Mouse (Mus musculus): ENCODE results near the gene Zdhhc22. TPM values are rescaled to one million over a fixed set of nuclear protein-coding genes. Genes with fewer than 3 reads are reported as not detected.

Gene Zdhhc22
- total and polyA plus RNA-seq, 3 experiments = not detected

GRCm38 (mm10) chr12:86948627-86949026 is 41.6 kb downstream of the Zdhhc22 start:
- Histone ChIP-seq H3K4me3 (replicated peaks in 1 of 3; ENCODE audit: low read depth in 2 of 3, low read length in 2 of 3, poor library complexity in 1 of 3) (peak overlapping the region; percentile 68 to 82 (median 72)), H3K36me3 (replicated peaks in 1 of 2; ENCODE audit: control insufficient read depth in 1 of 2, insufficient read depth in 1 of 2, low read length in 1 of 2) (peaks cover 11 to 16% of the 10 kb centered on the region in 2 experiments), H3K4me1 (ENCODE audit: control insufficient read depth in 1 of 2, insufficient read depth in 2 of 2) (peaks cover 0 to 36% of the 10 kb centered on the region in 2 experiments; a peak in 2 of 4 replicates), H3K27ac (ENCODE audit: insufficient read depth, low read depth) (peak overlapping the region; percentile 41; the same call in 1 of the 2 replicates), H3K79me2 (replicated peaks; ENCODE audit: control insufficient read depth, extremely low read depth, insufficient read depth, poor library complexity, severe bottlenecking) (peaks cover 34% of the 10 kb centered on the region), H3K27me3 (replicated peaks) (no peaks in the 10 kb centered on the region), H3K9ac (ENCODE audit: insufficient read depth, low read depth) (peak overlapping the region; percentile 84; the same call in 1 of the 2 replicates), H3K9me3 (replicated peaks; ENCODE audit: low read length) (no peaks in the 10 kb centered on the region), H3K4me2 (ENCODE audit: insufficient read depth, low read depth, poor library complexity, severe bottlenecking) (peak overlapping the region; percentile 100)
- TF ChIP-seq MAX (IDR thresholded peaks at IDR 0.05; ENCODE audit: low read length) (peak; percentile 76), ETS1 (conservative IDR thresholded peaks at IDR 0.05; ENCODE audit: low read depth, low read length) (no peak; the same call in 1 of the 2 replicates), BHLHE40 (IDR thresholded peaks at IDR 0.05; ENCODE audit: low read depth, low read length) (peak; percentile 85), SIN3A (IDR thresholded peaks at IDR 0.05; ENCODE audit: low read length) (peak; percentile 24; the same call in 1 of the 2 replicates), ZMIZ1 (IDR thresholded peaks at IDR 0.05; ENCODE audit: low read depth, low read length) (no peak), MXI1 (IDR thresholded peaks at IDR 0.05; ENCODE audit: low read depth, low read length) (peak; percentile 84; the same call in 1 of the 2 replicates)
- in situ Hi-C loops (cut with MboI; ENCODE audit: low pct_ligation_motif_present, low pct_unique_long_range_greater_than_20kb, low sequenced_read_pairs) (no loop called here), dilution Hi-C loops (cut with MboI; ENCODE audit: extremely low pct_ligation_motif_present, extremely low pct_unique_long_range_greater_than_20kb, low sequenced_read_pairs) (no loop called here)
- DNase-seq (ENCODE audit: extremely low read depth) = no peak

- Histone ChIP-seq H3K9me3 (replicated peaks; ENCODE audit: low read length) (no peaks in the 10 kb centered on the region), H3K9ac (ENCODE audit: insufficient read depth, low read depth) (peak overlapping the region; percentile 84), H3K4me1 (ENCODE audit: control insufficient read depth in 1 of 2, insufficient read depth in 2 of 2) (peaks cover 0 to 43% of the 10 kb centered on the region in 2 experiments; a peak in 2 of 4 replicates), H3K36me3 (replicated peaks in 1 of 2; ENCODE audit: control insufficient read depth in 1 of 2, insufficient read depth in 1 of 2, low read length in 1 of 2) (peaks cover 10 to 11% of the 10 kb centered on the region in 2 experiments), H3K79me2 (replicated peaks; ENCODE audit: control insufficient read depth, extremely low read depth, insufficient read depth, poor library complexity, severe bottlenecking) (peaks cover 34% of the 10 kb centered on the region), H3K27me3 (replicated peaks) (no peaks in the 10 kb centered on the region), H3K4me3 (replicated peaks in 1 of 3; ENCODE audit: low read depth in 2 of 3, low read length in 2 of 3, poor library complexity in 1 of 3) (peak overlapping the region; percentile 68 to 82 (median 72)), H3K4me2 (ENCODE audit: insufficient read depth, low read depth, poor library complexity, severe bottlenecking) (peak overlapping the region; percentile 100), H3K27ac (ENCODE audit: insufficient read depth, low read depth) (peak overlapping the region; percentile 25; the same call in 1 of the 2 replicates)
- TF ChIP-seq CHD1 (IDR thresholded peaks at IDR 0.05; ENCODE audit: low read depth, low read length) = no peak
- no peak for TF ChIP-seq IRF4 (IDR thresholded peaks at IDR 0.05; ENCODE audit: low read depth, low read length)
- TF ChIP-seq UBTF (IDR thresholded peaks at IDR 0.05; ENCODE audit: low read depth, low read length) = no peak
- TF ChIP-seq JUN (IDR thresholded peaks at IDR 0.05; ENCODE audit: insufficient read depth, low read depth, low read length) = no peak
- no peak for TF ChIP-seq RAD21 (IDR thresholded peaks at IDR 0.05; ENCODE audit: low read depth, low read length)
- TF ChIP-seq RCOR1 (conservative IDR thresholded peaks at IDR 0.05; ENCODE audit: low read depth, low read length) = no peak
- no peak for TF ChIP-seq NRF1 (IDR thresholded peaks at IDR 0.05; ENCODE audit: low read depth, low read length)
- no peak for TF ChIP-seq MEF2A (IDR thresholded peaks at IDR 0.05; ENCODE audit: borderline replicate concordance, low read depth, low read length)
- TF ChIP-seq NELFE (IDR thresholded peaks at IDR 0.05; ENCODE audit: low read depth, low read length) = no peak
- TF ChIP-seq ELF1 (IDR thresholded peaks at IDR 0.05; ENCODE audit: low read depth, low read length) = no peak
- no peak for TF ChIP-seq SMC3 (IDR thresholded peaks at IDR 0.05; ENCODE audit: low read depth, low read length)
- no peak for TF ChIP-seq POLR2A (IDR thresholded peaks at IDR 0.05; ENCODE audit: low read depth, low read length)
- no peak for TF ChIP-seq E2F4 (IDR thresholded peaks at IDR 0.05; ENCODE audit: insufficient replicate concordance, low read depth, low read length)
- no peak for DNase-seq (ENCODE audit: extremely low read depth)
- dilution Hi-C loops (cut with MboI; ENCODE audit: extremely low pct_ligation_motif_present, extremely low pct_unique_long_range_greater_than_20kb, low sequenced_read_pairs) (no loop called here), in situ Hi-C loops (cut with MboI; ENCODE audit: low pct_ligation_motif_present, low pct_unique_long_range_greater_than_20kb, low sequenced_read_pairs) (no loop called here)
Observed at GRCm38 (mm10) chr12:86947681-86948401, 42.4 kb downstream of the Zdhhc22 start.
